ENCODE assay signal across 28 mouse cellular contexts in the genomic region with DNA sequence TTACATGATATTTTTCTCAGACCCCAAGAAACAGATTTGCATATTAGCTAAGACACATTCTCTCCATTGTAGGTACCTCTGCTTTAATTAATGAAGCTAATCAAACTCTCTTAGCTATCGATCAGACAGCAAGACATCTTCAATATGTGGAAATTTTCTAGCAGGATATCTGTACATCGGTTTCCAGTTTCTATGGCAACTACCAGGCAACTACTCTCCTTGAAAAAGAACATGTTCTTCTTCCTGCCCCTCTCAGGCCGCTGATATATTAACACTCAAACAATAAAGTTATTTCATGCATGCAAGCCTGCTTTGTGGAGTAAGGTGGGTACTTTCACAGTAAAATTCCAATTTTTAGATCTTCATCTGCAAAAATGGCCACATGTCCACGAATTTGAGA.
A peak's percentile ranks its signal among the peaks of the same experiment; 100 is the strongest.
DNase-seq lines count a peak whose midpoint lies in the region; ATAC-seq and TF ChIP-seq lines count a peak whose summit lies in the region.
"Had no signal": no experiment of that assay in that cellular context is flagged by ENCODE, and none has a peak within 500 bp of the region (broad histone marks: within the 10 kb centered on the region; RNA-seq: fewer than 3 reads in every experiment).

No protein-coding gene starts in this region.

- H3K4me3 ChIP-seq in forebrain, postnatal 0 days (ENCODE audit: low read depth, low read length) = no peak overlapping the region
- no peak overlapping the region for H3K4me3 ChIP-seq in forebrain, embryonic 16.5 days (replicated peaks; ENCODE audit: low read length)
- H3K4me3 ChIP-seq in hindbrain, postnatal 0 days (ENCODE audit: low read length) = no peak overlapping the region
- H3K4me3 ChIP-seq in hindbrain, embryonic 10.5 days = no peak overlapping the region
- H3K4me3 ChIP-seq in limb, embryonic 10.5 days = no peak overlapping the region
- H3K4me3 ChIP-seq: forebrain, embryonic 10.5 days; forebrain, embryonic 13.5 days; gastrocnemius, adult 2 months; heart, embryonic 12.5 days; heart, embryonic 15.5 days; intestine, embryonic 15.5 days had no signal

- DNase-seq in forebrain, postnatal 0 days = peak; percentile 24
- DNase-seq in hindbrain, postnatal 0 days (ENCODE audit: low spot score) = peak; percentile 45
- DNase-seq in hindbrain, embryonic 10.5 days (ENCODE audit: low spot score) = no peak
- DNase-seq in brain, embryonic 14.5 days (ENCODE audit: low read depth) = peak; percentile 56
- no peak for DNase-seq in limb, embryonic 10.5 days (ENCODE audit: low spot score)
- no peak for DNase-seq in thymus, postnatal 25 days
- DNase-seq: adrenal gland, postnatal 10 days; adrenal gland, postnatal 36 days; B cell, adult 2 months; cerebellum, adult 18-20 months; cerebellum, adult 9-10 months; cerebellum, postnatal 14 days; gastrocnemius, adult 2 months; gastrocnemius, postnatal 25 days; heart, adult 18-20 months; heart, postnatal 10 days; heart, postnatal 36 days; kidney, adult 11 months had no signal

- no peaks in the 10 kb centered on the region for H3K36me3 ChIP-seq in forebrain, postnatal 0 days (ENCODE audit: insufficient read depth)
- no peaks in the 10 kb centered on the region for H3K36me3 ChIP-seq in forebrain, embryonic 16.5 days (ENCODE audit: control insufficient read depth, insufficient read depth)
- H3K36me3 ChIP-seq in hindbrain, postnatal 0 days (ENCODE audit: insufficient read depth, low read length) = no peaks in the 10 kb centered on the region
- H3K36me3 ChIP-seq in hindbrain, embryonic 10.5 days = no peaks in the 10 kb centered on the region
- H3K36me3 ChIP-seq in limb, embryonic 10.5 days = no peaks in the 10 kb centered on the region
- H3K36me3 ChIP-seq: forebrain, embryonic 10.5 days; G1E; heart, embryonic 12.5 days; heart, embryonic 15.5 days; intestine, embryonic 15.5 days had no signal

- TF ChIP-seq POLR2A in brain, embryonic 14.5 days (IDR thresholded peaks at IDR 0.05; ENCODE audit: borderline replicate concordance, extremely low read depth, insufficient read depth, insufficient read length, poor library complexity, severe bottlenecking) = no peak

- peaks cover 10% of the 10 kb centered on the region; the same call in 1 of the 2 replicates for H3K4me1 ChIP-seq in forebrain, postnatal 0 days (ENCODE audit: insufficient read depth)
- peaks cover 12% of the 10 kb centered on the region for H3K4me1 ChIP-seq in forebrain, embryonic 16.5 days (replicated peaks; ENCODE audit: control insufficient read depth, insufficient read depth, low read length)
- peaks cover 9% of the 10 kb centered on the region; the same call in 1 of the 2 replicates for H3K4me1 ChIP-seq in hindbrain, postnatal 0 days (ENCODE audit: insufficient read depth, low read length)
- H3K4me1 ChIP-seq in hindbrain, embryonic 10.5 days (replicated peaks) = peaks cover 29% of the 10 kb centered on the region
- H3K4me1 ChIP-seq in limb, embryonic 10.5 days = peaks cover 43% of the 10 kb centered on the region
- H3K4me1 ChIP-seq: intestine, embryonic 15.5 days had no signal

- no peaks in the 10 kb centered on the region for H3K27me3 ChIP-seq in forebrain, postnatal 0 days (ENCODE audit: insufficient read depth, low read length)
- no peaks in the 10 kb centered on the region for H3K27me3 ChIP-seq in forebrain, embryonic 16.5 days (replicated peaks; ENCODE audit: control insufficient read depth, insufficient read depth, low read length)
- H3K27me3 ChIP-seq in hindbrain, postnatal 0 days (ENCODE audit: insufficient read depth, low read length) = no peaks in the 10 kb centered on the region
- H3K27me3 ChIP-seq in hindbrain, embryonic 10.5 days (ENCODE audit: insufficient read depth, poor library complexity, severe bottlenecking) = peaks cover 20% of the 10 kb centered on the region
- H3K27me3 ChIP-seq in limb, embryonic 10.5 days (ENCODE audit: low read depth, poor library complexity, severe bottlenecking) = no peaks in the 10 kb centered on the region
- H3K27me3 ChIP-seq: CH12.LX; forebrain, embryonic 13.5 days; heart, embryonic 12.5 days; heart, embryonic 15.5 days; intestine, embryonic 15.5 days; Patski had no signal

- ATAC-seq in forebrain, postnatal 0 days = no peak
- ATAC-seq in forebrain, embryonic 16.5 days = no peak
- ATAC-seq in hindbrain, postnatal 0 days = no peak
- ATAC-seq: forebrain, embryonic 13.5 days; intestine, embryonic 15.5 days; Patski had no signal

- H3K4me2 ChIP-seq in forebrain, postnatal 0 days (ENCODE audit: low read depth) = no peak overlapping the region
- no peak overlapping the region for H3K4me2 ChIP-seq in forebrain, embryonic 16.5 days (ENCODE audit: low read length)
- H3K4me2 ChIP-seq in hindbrain, postnatal 0 days (ENCODE audit: low read depth, low read length) = no peak overlapping the region
- H3K4me2 ChIP-seq: forebrain, embryonic 13.5 days; heart, embryonic 12.5 days; heart, embryonic 15.5 days; hindbrain, embryonic 14.5 days; intestine, embryonic 15.5 days had no signal

- H3K9ac ChIP-seq in forebrain, postnatal 0 days = no peak overlapping the region
- H3K9ac ChIP-seq in forebrain, embryonic 16.5 days (replicated peaks; ENCODE audit: low read depth, low read length) = no peak overlapping the region
- H3K9ac ChIP-seq in hindbrain, postnatal 0 days (replicated peaks; ENCODE audit: low read length) = no peak overlapping the region
- H3K9ac ChIP-seq: forebrain, embryonic 13.5 days; heart, embryonic 12.5 days; heart, embryonic 15.5 days; hindbrain, embryonic 14.5 days; intestine, embryonic 15.5 days had no signal

- 33% methylated on average over 4 of the region's 4 CpGs for WGBS in forebrain, postnatal 0 days
- 51% methylated on average over 4 of the region's 4 CpGs for WGBS in forebrain, embryonic 16.5 days
- WGBS in hindbrain, postnatal 0 days = 24% methylated on average over 4 of the region's 4 CpGs
- 64% methylated on average over 4 of the region's 4 CpGs for WGBS in hindbrain, embryonic 10.5 days
- 83% methylated on average over 4 of the region's 4 CpGs for WGBS in limb, embryonic 10.5 days

- TF ChIP-seq CTCF in forebrain, postnatal 0 days (IDR thresholded peaks at IDR 0.05; ENCODE audit: low read depth) = no peak
- 0 out of 2 replicates have a peak, but pooled peaks have one; percentile 18 for TF ChIP-seq CTCF in hindbrain, postnatal 0 days (IDR thresholded peaks at IDR 0.05; ENCODE audit: low read depth)
- TF ChIP-seq CTCF in brain, embryonic 14.5 days (IDR thresholded peaks at IDR 0.05; ENCODE audit: borderline replicate concordance, extremely low read depth, insufficient read depth, insufficient read length) = no peak

- no peak overlapping the region for H3K27ac ChIP-seq in forebrain, postnatal 0 days (ENCODE audit: low read depth, low read length)
- no peak overlapping the region for H3K27ac ChIP-seq in forebrain, embryonic 16.5 days (ENCODE audit: low read length)
- no peak overlapping the region for H3K27ac ChIP-seq in hindbrain, postnatal 0 days
- H3K27ac ChIP-seq in hindbrain, embryonic 10.5 days = no peak overlapping the region
- peak overlapping the region; percentile 83 for H3K27ac ChIP-seq in limb, embryonic 10.5 days
- H3K27ac ChIP-seq: forebrain, embryonic 10.5 days; forebrain, embryonic 13.5 days; gastrocnemius, adult 2 months; heart, embryonic 15.5 days; hindbrain, embryonic 14.5 days; intestine, embryonic 15.5 days had no signal

- no peaks in the 10 kb centered on the region for H3K9me3 ChIP-seq in forebrain, postnatal 0 days (ENCODE audit: low read length)
- H3K9me3 ChIP-seq in forebrain, embryonic 16.5 days (ENCODE audit: control insufficient read depth, low read length) = no peaks in the 10 kb centered on the region
- H3K9me3 ChIP-seq in hindbrain, postnatal 0 days (ENCODE audit: low read length) = no peaks in the 10 kb centered on the region
- no peaks in the 10 kb centered on the region for H3K9me3 ChIP-seq in hindbrain, embryonic 10.5 days
- no peaks in the 10 kb centered on the region for H3K9me3 ChIP-seq in limb, embryonic 10.5 days (replicated peaks)
- H3K9me3 ChIP-seq: forebrain, embryonic 10.5 days; forebrain, embryonic 13.5 days; G1E; heart, embryonic 15.5 days; intestine, embryonic 15.5 days had no signal

Comparison
In these comparisons a context has a peak if more than half of its experiments do, and no peak if none do; other contexts are left out.
1. DNase-seq: peak in forebrain, postnatal 0 days (single experiment), hindbrain, postnatal 0 days (single experiment) and brain, embryonic 14.5 days (single experiment); none in hindbrain, embryonic 10.5 days (single experiment), limb, embryonic 10.5 days (single experiment) and thymus, postnatal 25 days (single experiment).